Mouse (Mus musculus) urinary bladder, adult 18-20 months (tissue): ENCODE results near the gene Tmbim7.

Source experiments
- DNase-seq, 2 experiments: peaks; one replicate each; pipeline ENCODE4 v3.0.0; 2022; ENCODE audit warnings: low spot score in 2 of 2, mixed read lengths in 2 of 2

Gene Tmbim7

GRCm38 (mm10) chr5:3665225-3665624 is 14.2 kb downstream of the Tmbim7 start:
- no peak for DNase-seq

GRCm38 (mm10) chr5:3666585-3666984 is 15.6 kb downstream of the Tmbim7 start:
- no peak for DNase-seq

DNA sequence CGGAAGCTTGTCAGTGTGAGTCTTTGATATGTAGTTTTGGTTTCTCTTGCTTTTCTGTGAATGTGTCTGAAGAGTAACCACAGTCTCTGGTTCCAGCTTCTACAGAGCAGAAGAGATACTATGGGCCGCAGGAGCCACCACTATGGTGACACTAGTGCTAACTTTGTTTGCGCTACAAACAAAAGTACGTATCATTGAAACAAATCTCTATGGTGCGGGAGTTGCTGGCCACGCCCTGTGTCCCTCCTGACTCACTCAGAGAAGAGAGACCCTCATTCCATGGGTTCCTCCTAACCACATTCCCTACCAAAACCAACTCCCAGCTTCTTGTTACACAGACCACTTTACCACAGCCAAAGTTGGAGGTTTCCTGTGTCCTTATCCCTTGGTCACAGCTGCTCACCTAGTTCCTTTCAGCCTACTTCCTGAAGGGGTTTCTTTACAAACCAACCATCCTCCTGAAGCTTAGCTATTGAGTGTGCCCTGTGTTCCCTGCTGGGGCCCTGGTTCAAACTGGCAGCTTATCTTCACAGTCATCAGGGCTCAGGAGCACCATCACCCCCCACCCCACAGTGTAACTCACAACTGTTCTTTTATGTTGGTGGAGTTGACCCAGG is 19.1 kb downstream of the Tmbim7 start:
- no peak for DNase-seq

DNA sequence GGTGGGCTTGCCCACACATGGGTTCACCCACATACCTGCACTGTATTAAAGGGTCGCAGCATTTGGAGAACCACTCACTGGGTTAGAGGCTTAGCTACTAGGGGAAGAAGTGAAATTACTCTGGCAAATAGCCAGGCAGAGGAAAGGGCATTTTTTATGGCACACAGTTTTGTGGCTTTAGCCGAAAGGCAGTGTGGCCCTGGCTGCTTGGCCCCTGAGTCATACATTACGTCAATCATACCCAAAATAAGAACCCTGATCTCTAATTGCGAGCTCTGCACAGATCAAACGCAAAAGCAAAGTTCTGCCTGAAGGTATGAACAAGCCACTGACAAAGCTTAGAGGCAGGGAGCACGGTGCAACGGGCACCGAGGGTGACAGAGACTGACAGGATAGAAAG is 37.3 kb downstream of the Tmbim7 start:
- no peak for DNase-seq

DNA sequence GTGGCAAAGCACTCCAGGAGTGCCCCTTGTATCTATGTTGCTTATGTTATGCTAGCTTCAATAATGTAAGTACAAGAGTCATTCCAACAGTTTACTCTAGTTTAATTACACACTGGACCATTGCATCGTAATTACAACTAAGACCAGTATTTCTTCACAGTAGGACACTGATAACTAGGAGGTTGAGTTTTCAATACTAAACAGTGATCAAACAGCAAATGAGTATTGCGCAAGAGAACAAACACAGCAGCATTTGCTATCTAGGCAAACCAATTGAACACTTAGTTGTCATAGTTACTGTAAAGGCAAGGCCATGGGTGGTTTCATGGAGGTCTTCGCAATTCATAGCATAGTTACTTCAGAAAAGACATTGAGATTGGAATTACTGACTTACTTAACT is 40.3 kb downstream of the Tmbim7 start:
- DNase-seq: no peak

GRCm38 (mm10) chr5:3692956-3693355 is 42.0 kb downstream of the Tmbim7 start:
- no peak for DNase-seq

DNA sequence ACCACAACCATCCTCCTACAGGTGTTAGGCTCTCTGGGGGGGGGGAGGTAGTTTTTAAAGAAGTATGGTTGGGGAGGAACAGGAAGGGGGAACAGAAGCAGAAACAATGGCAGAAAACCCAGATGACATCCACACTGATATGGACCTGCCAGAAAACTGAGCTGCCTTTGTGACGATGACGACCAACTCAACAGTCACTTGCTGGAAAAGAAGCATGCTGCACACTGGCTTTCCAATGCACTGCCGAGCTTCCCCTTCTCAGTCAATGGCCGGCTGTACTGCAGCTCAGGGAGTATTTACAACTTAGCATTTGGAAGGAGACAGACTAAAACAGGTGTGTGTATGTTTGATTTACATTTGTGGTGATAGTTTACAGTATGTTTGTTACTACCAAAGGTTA is 44.2 kb downstream of the Tmbim7 start:
- no peak for DNase-seq

GRCm38 (mm10) chr5:3696031-3696430 is 45.0 kb downstream of the Tmbim7 start:
- DNase-seq: no peak

DNA sequence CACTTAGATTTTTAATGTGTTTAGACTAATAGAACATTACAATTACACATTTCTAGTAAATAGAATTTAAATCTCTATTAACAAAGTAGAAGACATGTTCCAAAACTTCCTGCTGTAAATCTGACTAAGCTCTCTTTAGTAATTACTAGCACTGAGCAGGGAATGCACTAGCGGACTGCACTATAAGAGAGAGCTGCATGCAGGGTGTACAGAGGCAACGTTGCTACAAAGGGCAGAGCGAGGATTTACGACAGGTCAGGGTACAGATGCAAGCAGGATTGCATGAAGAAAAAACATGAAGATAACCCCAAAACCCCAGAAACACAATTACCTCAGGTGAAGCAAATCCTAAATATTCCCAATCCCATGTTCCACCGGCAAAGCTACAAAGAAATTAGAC is 49.0 kb downstream of the Tmbim7 start:
- DNase-seq: no peak

GRCm38 (mm10) chr5:3702180-3702579 is 51.2 kb downstream of the Tmbim7 start:
- no peak for DNase-seq

GRCm38 (mm10) chr5:3715800-3716199 is 64.8 kb downstream of the Tmbim7 start:
- no peak for DNase-seq

GRCm38 (mm10) chr5:3719371-3719770 is 68.4 kb downstream of the Tmbim7 start:
- DNase-seq: no peak

- no peak for DNase-seq
Observed at GRCm38 (mm10) chr5:3722873-3723272, 71.9 kb downstream of the Tmbim7 start.

GRCm38 (mm10) chr5:3723415-3723814 is 72.4 kb downstream of the Tmbim7 start:
- DNase-seq: no peak

- DNase-seq: no peak
Observed at GRCm38 (mm10) chr5:3725491-3725890, 74.5 kb downstream of the Tmbim7 start.

DNA sequence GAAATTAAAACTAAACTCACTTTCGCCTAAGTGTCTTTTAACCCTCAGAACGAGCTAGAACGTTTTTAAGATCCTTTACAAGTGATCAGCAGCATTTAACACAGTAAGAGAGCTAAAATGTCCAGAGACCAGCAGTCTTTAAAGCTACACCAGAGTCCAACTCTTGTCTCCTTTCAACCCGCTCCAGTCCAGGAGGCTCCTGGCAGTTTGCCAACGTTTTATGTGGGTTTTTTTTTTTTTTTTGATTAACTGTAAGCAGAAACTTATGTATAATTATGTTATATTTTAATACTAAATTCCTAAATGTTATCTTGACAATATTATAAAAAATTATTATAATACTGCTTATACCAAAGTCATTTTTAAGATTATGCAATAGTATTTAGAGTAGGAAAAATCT is 77.8 kb downstream of the Tmbim7 start:
- DNase-seq: no peak
